Mouse (Mus musculus) frontal cortex, postnatal 36 days (tissue): Measurements from ENCODE around the gene Hoxd9.

Experiments
- DNase-seq, 2 experiments: peaks; one replicate each; pipeline ENCODE4 v3.0.0; 2022; ENCODE audit warnings: low spot score in 2 of 2

Hoxd9 gene

DNA sequence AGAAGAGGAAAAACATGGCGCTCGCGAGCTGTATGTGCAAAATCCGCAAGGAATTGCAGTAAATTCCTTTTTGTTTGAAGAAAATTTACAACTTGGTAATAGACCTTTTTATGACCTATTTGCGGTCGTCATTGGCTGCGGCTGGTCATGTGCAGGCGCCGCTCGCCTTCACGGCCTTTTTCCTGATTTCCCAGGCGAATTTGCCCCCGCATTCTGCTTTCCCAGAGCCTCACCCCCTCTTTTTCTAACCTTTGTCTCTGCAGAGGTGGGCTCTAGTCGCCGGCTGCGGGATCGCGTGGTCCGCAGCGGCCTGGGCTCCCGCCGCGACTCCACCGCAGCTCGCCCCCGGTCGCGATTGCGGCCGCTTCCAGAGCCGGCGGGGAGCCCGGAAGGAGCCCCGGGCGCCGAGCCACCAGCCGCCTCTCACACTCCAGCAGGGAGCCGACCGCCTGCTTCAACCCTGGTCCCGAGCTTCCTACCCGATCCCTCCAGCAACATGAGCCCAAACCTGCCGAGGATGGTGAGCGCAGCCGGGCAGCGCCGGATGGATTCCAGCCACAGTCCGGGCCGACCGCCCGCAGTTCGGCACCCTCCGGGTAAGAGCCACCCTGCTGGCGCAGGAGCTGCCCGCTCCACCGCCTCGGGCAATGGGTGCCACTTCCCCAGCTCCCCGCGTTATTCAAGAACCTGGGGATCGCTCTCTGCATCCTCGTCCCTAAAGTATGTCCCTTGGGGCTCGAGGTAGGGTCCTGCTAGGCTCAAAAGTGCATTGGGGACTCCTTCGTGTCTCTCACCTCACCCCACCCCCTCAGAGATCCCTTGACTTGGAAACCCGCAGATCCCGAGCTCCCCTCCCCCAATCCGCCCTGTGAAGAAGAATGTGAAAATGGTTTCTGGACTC, 14.4 kb downstream of the Hoxd9 start, which contains the start of the genes Hoxd3 and Hoxd4:
Gene Hoxd3, plus strand, starts transcription at position 207 of the 901 bp plus-strand sequence.
Gene Hoxd4, plus strand, starts transcription at position 209 of the 901 bp plus-strand sequence.
- no peak for DNase-seq

DNA sequence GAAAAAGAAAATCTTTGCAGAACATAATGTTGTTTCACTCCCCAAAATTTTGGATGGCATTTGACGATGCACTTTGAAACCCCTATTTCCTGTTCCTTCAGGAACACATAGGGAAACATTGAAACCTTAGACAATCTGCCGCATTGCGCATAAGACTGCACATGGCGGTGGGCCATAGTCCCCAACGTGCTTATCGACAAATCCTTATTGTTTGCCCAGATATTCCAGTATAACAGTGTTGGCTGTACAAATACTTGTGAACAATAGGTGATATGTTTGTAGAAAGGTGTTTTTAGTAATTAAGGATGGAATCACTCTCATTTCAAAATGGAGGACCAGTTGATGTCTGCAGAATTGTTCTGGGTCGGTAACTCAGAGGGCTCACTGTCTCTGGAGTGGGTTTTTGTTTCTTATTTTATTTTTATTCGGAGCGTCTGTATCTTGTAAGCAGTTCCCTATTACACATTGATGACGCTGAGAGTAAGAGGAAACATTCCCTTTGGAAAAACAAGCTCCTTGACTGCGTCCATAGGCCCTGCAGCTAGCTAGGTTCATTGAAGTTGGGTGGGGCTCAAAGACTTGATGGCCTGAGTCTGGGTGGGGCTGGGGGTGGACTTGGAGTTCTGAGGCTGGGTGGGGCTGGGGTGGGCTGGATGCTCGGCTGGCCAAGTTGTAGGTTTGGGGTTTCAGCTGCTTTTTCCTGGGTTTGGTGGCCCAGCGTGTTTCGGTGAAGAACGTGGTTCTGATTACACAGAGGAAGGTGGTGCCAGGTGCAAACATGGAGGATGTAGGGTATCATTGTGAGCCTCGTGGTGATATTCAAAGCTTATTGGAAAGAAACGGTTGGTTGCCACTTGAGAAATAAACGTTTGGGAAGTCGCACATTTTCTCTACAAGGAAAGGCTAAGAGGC, 16.0 kb downstream of the Hoxd9 start:
- no peak for DNase-seq

DNA sequence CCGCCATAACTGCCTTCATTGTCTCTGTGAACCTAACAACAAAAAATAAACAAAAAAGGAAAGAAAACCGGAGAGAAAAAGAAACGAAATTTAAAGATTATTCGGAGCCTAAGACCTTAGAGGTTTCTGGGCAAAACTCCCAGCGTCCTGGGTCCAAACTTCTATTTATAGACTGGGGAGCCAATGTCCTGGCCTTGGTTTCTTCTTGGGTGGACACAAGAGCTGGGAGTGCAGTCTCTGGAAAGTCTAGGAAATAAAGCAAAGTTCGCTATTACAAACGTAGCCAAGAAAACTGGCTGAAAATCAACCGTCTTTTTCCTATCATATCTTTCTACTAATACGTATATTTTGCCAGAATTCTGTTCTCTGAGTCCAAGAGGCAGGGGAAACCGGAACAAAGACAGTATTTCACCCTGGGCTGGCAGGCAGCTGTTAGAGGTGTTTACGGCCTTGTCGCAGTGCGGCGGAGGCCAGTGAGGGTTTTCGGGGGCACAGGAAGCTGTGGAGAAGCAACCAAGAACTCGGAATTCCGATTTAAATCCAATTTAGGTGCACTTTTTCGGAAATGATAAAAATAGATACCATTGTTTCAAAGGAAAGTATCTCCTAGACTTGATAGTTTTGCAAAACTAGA, 16.7 kb downstream of the Hoxd9 start:
- no peak for DNase-seq

DNA sequence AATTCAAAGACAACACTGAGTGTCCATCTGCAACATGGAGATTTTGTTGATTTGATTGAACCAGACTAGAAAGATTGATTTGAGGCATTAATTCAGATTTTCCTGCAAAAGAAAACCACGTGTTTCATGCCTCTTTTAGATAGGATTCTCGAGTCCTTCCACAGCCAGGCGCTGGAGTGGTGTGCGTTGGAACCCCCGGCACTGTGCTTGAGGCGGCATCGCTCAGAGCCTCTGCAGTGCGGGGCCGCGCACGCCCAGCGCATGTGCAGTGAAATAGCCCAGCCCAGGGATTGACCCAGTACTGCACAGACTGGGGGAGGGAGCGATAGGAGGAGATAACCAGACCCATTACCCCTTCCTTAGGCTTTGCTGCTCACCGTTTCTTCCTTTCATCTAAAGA, 17.4 kb downstream of the Hoxd9 start:
- no peak for DNase-seq

DNA sequence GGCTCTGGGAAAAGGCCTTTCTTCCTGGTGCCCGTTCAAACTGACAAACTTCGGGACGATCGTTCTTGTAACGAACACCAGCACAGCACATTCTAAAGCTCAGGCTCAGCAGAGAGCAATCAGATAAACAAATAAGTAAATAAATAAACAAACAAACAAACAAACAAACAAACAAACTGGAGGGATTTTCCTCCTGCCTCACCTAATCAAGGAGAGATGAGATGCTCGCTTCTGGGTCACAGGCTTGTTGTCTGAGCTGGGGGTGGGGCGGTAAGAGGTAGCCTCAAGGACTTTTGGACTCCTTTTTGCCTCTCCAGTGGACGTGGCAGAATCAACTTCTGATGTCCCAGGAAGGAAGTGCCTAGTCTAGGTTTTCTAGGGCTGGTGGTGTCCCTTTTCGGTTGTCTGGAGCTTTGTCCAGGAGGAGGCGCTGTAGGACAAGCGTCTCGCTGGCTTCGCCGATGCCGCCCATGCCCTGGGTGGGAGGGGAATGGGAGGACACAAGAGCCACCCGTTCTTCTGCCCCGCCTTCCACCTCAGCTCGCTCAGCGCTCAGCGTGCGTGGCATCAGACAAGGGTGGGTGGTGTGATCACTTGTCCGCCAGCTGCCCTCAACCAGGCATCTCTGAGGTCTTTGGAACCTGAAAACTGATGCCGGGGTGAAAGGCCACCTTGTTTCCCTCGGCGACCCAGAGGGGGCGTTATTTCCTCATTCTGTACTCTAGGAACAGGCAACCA, 18.1 kb downstream of the Hoxd9 start:
- DNase-seq: peak; percentile 72 to 76

DNA sequence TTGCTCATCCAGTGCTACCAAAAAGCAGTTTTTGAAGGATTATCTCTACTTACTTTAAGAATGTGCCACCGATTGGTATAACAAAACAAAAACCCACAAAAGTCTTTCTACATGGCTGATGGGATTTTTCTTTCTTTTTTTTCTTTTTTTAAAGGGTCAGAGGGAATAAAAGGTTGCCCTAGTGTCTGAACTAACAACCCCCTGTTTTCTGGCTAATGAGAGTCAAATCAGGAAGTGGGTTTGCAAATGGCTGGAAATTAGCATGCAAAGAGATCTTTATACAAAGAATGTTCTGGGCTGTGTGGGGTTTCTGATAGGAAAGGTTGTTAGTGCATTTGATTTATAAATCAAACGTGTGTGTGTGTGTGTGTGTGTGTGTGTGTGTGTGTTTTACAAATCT, 22.9 kb downstream of the Hoxd9 start:
- DNase-seq: no peak

DNA sequence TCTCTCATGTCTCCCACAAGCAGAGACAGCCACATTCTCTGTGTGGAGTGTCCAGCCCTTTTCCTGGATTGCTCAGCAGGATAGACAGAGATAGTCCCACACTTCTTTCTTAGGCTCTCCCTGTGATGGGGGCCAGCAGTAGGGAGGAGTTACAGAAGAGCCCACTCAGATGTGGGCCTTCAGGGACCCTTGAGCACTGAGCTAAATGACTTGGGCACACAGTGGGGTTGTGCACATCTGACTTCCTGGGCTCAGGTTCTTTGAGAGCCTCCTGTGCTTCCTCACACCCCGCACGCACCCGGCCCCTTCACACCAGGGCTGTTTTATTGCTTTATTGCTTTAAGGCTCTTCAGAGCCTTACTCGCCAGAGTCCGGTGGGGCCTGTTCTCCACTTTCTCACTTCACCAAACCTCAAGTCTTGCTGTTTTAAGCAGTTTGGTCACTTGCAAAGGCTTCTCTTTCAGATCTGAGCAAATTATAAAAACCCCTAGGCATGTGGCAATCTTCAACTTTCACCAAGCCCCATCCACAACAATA, 23.5 kb downstream of the Hoxd9 start:
- no peak for DNase-seq

DNA sequence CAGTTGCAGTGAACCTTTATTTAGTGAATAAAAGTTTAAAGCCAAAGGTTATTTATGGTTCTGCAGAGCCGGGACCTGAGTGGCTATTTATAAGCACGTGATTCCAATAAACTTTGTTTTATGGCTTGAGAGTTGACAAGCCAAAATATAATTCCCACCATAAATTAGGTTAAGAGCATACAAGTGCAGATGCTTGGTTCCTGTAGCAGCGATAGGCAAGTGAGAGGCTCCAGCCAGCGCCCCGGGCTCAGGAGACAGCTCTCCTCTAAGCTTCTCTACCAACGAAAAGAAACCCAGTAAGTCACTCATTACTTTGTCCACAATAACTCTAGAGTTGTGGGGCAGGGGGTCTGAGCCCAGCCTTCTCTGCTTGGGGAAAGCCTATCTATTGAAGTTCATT, 24.4 kb downstream of the Hoxd9 start:
- DNase-seq: no peak

DNA sequence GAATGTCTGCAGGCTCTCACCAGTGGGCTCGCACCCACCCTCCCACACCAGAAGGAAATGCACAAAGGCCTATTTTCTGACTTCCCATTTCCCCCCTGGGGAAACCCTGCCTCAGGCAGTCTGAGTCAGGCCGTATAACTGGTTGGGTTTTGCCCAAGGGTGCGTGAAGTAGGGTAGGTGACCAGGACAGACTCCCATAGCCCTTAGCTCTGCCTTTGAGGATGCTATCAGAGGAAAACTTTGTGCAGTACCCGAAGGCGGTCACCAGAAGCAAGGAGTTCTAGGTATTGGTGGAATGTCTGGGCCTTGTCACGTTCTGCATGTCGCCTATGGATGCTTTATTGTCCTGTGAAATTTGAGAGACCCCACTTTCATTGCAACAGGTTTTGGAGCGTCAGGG, 25.4 kb downstream of the Hoxd9 start:
- DNase-seq: no peak

DNA sequence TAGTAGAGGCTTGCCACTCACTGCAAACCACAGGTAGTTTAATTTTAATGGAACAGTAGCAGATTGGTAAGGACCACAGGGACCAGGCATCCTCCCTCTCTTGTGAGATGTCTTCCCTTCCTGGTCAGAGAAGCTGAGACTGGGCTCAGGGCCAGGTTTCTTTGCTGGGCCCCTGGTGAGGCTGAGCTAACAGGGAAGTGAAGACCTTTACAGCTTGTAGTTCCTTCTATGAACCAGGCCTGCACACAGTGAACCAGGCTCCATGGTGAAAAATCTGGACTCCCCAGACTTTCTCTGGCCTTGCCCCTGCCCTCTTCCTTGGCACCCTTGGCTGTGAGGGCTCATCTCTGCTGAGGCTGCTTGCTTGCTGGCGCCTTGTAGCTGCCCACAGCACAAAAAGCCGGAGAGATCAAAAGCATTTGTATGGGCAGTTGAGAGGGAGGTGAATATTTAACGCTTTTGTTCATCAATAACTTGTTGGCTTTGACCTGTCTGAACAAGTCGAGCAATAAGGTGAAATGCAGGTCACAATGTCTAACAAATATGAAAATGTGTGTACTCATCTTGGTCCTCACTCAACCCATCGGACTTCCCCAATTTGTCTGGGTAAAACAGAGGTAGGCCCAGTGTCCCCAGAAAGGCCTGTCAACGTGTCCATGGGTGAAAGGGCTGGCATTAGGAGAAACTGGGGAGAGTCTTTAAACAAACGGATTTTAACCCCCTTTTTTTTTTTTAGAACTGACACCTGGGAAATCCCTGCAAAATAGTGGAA, 26.9 kb downstream of the Hoxd9 start:
- no peak for DNase-seq

DNA sequence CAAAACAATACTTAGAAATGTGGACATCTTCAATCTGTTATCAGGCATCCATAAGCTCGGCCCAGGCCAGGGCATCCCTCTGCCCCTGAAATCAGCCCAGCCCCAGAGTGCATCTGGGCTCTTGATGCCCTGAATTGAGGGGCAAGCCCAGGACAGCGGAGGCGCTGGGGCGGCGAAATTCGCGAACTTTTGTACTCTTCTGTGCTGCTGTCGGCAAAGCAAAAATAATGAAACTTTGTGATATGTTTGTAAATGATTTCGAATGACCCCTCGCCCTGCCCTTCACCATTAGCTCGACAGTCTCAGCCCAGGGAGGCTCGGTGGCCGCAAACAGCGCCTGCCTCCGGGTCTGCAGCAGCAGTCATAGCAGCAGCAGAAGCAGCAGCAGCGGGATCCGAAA, 27.6 kb downstream of the Hoxd9 start:
- no peak for DNase-seq

DNA sequence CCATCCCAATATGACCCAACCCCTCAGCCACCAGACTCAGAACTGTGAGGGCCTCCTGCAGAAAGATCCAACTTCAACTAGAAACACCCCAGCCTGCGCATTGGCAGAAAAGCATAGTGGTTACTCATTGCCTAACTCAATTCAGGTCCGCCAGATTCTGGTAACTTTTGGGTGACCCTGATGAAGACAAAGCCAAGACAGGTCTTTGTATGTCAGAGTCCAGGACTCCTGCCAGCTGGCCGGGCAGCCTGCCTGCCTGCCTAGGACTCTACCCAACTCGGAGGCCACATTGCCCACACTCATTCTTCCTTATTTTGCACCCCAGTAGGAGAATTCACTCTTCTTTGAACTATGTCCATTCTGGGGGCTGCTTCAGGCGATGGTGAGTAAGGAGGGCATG, 29.0 kb downstream of the Hoxd9 start, which contains the start of gene Gm28230:
Gene Gm28230, plus strand, starts transcription at position 178 of the 400 bp plus-strand sequence.
- no peak for DNase-seq

DNA sequence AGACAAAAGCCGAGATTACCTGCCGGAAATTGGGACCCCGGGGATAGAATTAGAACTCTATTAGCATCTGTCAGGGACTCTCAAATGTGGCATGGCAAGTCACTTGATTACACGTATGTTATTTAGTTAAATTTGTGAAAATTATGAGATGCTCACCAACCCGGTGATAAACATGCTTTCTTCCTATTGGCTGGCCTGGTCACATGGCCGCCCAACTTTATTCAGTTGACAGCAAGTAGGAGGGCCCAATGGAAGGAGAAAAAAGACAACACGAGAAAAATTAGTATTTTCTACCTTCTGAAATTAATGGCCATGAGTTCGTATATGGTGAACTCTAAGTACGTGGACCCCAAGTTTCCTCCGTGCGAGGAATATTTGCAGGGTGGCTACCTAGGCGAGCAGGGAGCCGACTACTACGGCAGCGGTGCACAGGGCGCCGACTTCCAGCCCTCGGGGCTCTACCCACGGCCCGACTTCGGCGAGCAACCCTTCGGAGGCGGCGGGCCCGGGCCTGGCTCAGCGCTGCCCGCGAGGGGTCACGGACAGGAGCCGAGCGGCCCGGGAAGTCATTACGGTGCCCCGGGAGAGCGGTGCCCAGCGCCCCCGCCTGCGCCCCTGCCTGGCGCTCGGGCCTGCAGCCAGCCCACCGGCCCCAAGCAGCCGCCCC, 29.6 kb downstream of the Hoxd9 start:
- no peak for DNase-seq

DNA sequence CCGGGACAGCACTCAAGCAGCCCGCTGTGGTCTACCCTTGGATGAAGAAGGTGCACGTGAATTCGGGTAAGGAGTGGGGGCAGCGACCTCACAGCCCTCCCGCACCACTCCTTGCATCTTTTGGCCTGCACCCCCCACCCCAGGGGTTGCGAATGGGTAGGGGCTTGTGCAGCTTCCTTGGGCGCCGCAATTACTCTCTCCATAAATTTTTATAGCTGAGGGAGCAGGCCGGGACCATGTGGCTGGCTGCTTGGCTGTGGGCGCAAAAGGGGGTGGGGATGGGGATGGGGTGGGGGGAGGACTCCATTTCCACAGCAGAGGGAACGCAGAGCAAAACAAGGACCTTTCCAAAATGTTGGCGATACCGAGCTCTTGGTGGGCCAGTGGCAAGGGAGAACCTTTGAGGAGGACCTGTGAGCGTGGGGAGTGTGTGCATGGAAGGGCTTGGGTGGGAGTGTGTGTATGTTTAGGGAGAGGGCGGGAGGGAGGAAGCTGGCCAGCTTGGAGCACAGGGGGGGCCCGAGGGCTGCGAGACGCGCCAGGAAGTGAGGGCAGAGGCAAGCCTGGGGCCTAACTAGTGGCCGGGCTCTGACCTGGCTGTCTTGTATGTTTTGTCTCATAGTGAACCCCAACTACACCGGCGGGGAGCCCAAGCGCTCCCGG, 30.2 kb downstream of the Hoxd9 start:
- DNase-seq: no peak

DNA sequence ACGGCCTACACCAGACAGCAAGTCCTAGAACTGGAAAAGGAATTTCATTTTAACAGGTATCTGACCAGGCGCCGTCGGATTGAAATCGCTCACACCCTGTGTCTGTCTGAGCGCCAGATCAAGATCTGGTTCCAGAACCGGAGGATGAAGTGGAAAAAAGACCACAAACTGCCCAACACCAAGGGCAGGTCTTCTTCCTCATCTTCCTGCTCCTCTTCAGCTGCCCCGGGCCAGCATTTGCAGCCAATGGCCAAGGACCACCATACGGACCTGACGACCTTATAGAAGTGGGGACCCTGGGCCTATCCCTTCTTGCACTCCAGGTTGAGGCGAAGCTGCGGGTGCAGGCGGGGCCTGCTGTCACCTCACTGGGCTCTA, 30.8 kb downstream of the Hoxd9 start:
- no peak for DNase-seq

DNA sequence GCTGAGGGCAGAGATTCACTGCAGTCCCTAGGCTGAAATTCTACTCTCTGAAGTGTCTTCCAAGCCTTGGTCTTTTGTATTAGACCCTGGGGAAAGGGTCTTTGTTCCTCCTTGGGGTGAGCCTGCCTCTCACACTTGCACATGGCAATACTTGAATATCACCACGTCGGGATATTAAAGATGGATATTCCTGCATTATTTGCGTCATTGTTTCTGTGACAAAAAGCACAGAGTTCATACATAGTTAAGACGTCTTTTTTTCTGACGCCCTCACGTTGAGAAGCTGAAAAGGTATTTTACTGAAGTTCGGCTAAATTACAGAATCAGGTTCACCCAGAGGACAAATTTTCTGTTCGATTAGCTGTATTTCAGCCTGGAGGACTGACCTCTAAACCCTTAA, 32.8 kb downstream of the Hoxd9 start:
- DNase-seq: no peak

DNA sequence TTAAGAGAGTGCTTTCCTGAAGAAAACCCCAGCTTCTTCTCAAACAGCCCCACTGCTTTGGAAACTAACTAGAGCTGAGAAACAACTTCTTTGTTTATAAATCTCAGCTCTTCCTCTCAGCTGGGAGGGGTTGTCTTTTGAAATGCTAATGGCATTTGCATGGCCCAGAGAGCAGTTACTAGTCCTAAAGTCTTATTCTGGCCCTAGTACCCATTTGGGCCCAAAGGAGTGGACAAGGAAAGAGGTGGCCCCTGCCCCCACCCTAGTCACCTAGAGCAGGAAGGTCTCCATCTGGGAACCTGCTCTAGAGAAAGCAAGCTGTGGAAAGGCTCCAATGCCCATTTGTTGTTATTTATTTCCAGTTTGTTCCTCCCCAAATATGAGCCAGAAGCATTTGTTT, 33.5 kb downstream of the Hoxd9 start:
- no peak for DNase-seq

DNA sequence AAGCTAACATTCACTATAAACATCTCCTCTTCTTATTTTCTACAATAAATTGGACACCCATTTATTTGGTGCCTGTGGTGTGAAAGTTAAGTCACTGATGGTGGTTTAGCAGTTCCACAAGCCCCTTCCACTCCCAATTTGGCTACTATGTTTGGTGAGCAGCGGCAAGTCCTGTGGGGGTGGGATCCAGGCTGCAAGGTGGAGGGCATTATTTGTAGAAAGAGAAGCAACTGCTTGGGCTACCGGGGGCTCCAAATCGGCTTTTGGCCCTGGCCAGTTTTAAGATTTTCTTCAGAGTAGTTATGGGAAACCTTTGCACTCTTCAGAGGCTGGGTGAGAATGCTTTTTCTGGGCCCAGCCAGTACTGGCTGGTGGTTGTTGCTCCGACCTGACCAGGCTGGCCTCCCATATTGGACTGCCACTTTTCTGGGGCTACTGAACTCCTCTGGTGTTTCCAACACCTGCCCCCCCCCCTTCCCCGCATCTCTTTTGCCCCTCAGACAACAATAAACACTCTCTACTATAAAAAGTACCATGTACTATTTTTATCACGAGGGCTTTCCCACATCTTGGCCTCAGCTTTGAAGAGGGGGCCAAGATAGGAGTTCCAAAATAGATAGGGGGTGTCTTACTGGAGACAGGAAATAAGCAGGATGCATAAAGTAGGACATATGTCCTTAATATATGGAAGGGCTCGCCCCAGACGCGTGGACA, 34.4 kb downstream of the Hoxd9 start:
- DNase-seq: no peak
